Mouse (Mus musculus) hindbrain, postnatal 0 days (tissue): ENCODE data around the gene Nr1i3. TPM values are rescaled to one million over a fixed set of nuclear protein-coding genes. Genes with fewer than 3 reads are reported as not detected.

Experiments
- ATAC-seq: fragments of 200-750 bp; cut with Nextera tagmentation; 2 replicates; pipeline ENCODE4 v1.8.0; 2017; ENCODE audit warnings: mild to moderate bottlenecking, moderate TSS enrichment, moderate library complexity
- DNase-seq: peaks from one replicate; pipeline ENCODE4 v3.0.0-alpha.2; 2015; ENCODE audit warnings: low spot score
- H3K27ac ChIP-seq: fragments of 300-500 bp; sonication (generic); 2 replicates; pipeline ENCODE4 v1.5.1; 2014; ENCODE audit warnings: mild to moderate bottlenecking
- H3K27me3 ChIP-seq: fragments of 300-500 bp; sonication (generic); 2 replicates; pipeline ENCODE4 v1.6.1; 2014; ENCODE audit warnings: low read length, mixed read lengths; ENCODE audit not compliant: insufficient read depth
- H3K36me3 ChIP-seq: fragments of 300-500 bp; sonication (generic); 2 replicates; pipeline ENCODE4 v1.6.1; 2014; ENCODE audit warnings: low read length, mixed read lengths; ENCODE audit not compliant: insufficient read depth
- H3K4me1 ChIP-seq: fragments of 300-500 bp; sonication (generic); 2 replicates; pipeline ENCODE4 v1.6.1; 2014; ENCODE audit warnings: antibody characterized with exemption, low read length, mixed read lengths; ENCODE audit not compliant: insufficient read depth
- H3K4me2 ChIP-seq: fragments of 300-500 bp; sonication (generic); 2 replicates; pipeline ENCODE4 v1.6.1; 2014; ENCODE audit warnings: low read depth, mild to moderate bottlenecking, low read length, moderate library complexity, mixed read lengths
- H3K4me3 ChIP-seq: fragments of 300-500 bp; sonication (generic); 2 replicates; pipeline ENCODE4 v1.5.1; 2014; ENCODE audit warnings: low read length
- H3K9ac ChIP-seq: fragments of 300-500 bp; sonication (generic); replicated peaks from 2 replicates; pipeline ENCODE4 v1.6.1; 2014; ENCODE audit warnings: mild to moderate bottlenecking, low read length, moderate library complexity, mixed read lengths
- H3K9me3 ChIP-seq: fragments of 300-500 bp; sonication (generic); 2 replicates; pipeline ENCODE4 v1.6.1; 2016; ENCODE audit warnings: low read length, mixed read lengths
- CTCF ChIP-seq: IDR thresholded peaks from 2 replicates; pipeline ENCODE4 v1.5.1; 2016; ENCODE audit warnings: antibody characterized with exemption, control low read depth, low read depth
- WGBS: fragments of 180-500 bp; shearing (Covaris S2); extraction: QIAGEN DNeasy Blood & Tissue Kit; methylation state at CpG from one replicate; pipeline ENCODE4 v1.1.7; 2014; 5-methylcytosine and 5-hydroxymethylcytosine counted together
- polyA plus RNA-seq: library from polyadenylated mRNA; unstranded; fragments of >200 nt; fragmentation: Nextera tagmentation; extraction: Ambion mirVana; gene quantifications from 2 replicates; pipeline ENCODE4 v1.2.1, GENCODE M21; 2015
- total RNA-seq: library from RNA; depleted of rRNA; stranded (reverse); fragments of >200 nt; gene quantifications from 2 replicates; pipeline ENCODE4 v1.2.3, GENCODE M21; 2014

Nr1i3 gene
- total and polyA plus RNA-seq, 2 experiments from 2014 or later, result 0.40 TPM; not detected in 1

DNA sequence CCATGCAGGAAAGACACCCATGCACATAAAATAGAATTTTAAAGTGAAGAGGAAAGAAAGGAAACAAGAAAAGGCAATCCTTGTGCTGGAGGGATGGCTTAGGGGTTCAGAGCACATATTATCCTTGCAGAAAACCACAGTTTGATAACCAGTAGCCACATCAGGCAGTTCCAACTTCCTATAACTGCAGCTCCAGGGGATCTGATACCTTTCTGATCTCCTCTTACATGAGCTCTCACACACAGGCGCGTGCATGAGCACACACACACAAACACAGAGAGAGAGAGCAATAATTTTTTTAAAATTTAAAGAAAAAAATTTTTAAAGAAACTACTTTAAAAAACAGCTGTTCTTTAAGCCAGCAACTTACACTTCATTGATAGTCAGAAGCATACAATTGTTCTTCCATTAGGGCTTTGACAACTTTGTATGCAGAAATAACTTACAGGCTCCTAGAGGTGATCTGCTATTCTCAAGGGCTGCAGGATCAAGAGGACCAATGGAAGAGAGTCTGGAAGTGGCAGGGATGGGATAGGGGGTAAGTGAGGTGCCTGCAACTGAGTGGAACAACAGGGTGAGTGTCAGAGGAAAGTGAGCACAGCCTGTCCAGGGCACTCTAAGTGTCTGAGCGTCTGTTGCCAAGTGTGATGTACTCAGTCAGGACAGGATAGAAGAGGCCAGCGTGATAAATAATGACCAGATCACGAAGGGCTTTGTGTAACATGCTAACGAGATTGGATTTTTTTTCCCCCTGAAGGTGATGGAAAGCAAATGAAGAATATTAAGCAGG lies 7.9 kb upstream of the Nr1i3 start:
- DNase-seq (no peak), ATAC-seq (0 out of 2 replicates have a peak, but pooled peaks have one; percentile 27)
- Histone ChIP-seq H3K36me3 (no peaks in the 10 kb centered on the region), H3K9ac (no peak overlapping the region), H3K4me1 (no peaks in the 10 kb centered on the region), H3K4me2 (no peak overlapping the region), H3K27ac (no peak overlapping the region), H3K4me3 (no peak overlapping the region), H3K9me3 (no peaks in the 10 kb centered on the region), H3K27me3 (no peaks in the 10 kb centered on the region)
- 63% methylated on average over 6 of the region's 6 CpGs for WGBS
- TF ChIP-seq CTCF, result no peak

DNA sequence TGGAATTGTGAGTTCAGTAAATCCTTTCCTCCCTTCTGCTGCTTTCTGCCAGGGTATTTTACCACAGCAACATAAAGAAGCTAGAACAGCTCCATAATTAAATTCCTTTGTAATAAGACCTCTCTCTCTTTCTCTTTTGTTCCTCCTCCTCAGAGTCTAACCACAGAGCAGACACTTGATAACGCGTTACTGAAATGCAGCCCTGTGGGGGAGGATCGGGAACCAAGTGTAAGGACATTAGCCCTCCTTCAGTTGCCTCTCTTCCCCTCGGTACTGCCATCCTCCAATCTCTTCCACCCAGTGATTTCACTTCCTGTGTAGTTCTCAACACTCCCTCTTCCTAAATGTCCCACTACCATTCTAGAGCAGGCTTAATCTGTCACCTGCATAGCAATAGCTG lies 4.4 kb upstream of the Nr1i3 start:
- Histone ChIP-seq H3K9me3 (no peaks in the 10 kb centered on the region), H3K4me3 (no peak overlapping the region), H3K27me3 (no peaks in the 10 kb centered on the region), H3K4me2 (no peak overlapping the region), H3K27ac (no peak overlapping the region), H3K4me1 (no peaks in the 10 kb centered on the region), H3K36me3 (no peaks in the 10 kb centered on the region), H3K9ac (no peak overlapping the region)
- no peak for DNase-seq
- ATAC-seq, result no peak
- 18% methylated on average over 4 of the region's 4 CpGs for WGBS
- no peak for TF ChIP-seq CTCF

DNA sequence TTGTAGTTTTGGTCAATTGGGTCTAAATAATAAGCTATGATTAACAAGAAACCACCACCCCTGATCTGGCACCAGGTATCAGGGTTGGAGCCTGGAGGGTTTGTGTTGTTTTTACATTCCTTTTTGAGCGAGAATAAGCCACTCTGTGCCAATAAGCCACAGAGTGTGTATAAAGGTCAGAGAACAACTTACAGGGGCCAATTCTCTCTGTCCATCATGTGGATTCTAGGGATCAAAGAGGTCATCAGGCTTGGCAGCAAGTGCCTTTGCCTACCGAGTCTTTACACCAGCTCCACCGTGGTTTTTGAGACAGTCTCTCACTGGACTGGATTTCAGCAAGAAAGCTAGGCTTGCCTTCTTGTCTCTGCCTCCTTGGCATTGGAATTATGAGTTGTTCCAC lies 916 bp upstream of the Nr1i3 start:
- TF ChIP-seq CTCF, result no peak
- H3K27me3 ChIP-seq, result no peaks in the 10 kb centered on the region
- no peaks in the 10 kb centered on the region for H3K4me1 ChIP-seq
- no peak overlapping the region for H3K27ac ChIP-seq
- DNase-seq (no peak), ATAC-seq (no peak)
- H3K36me3 ChIP-seq, result 0 out of 2 replicates have a peak, but pooled peaks cover 4% of the 10 kb centered on the region
- H3K9me3 ChIP-seq, result no peaks in the 10 kb centered on the region
- H3K4me2 ChIP-seq, result no peak overlapping the region
- no peak overlapping the region for H3K9ac ChIP-seq
- no peak overlapping the region for H3K4me3 ChIP-seq
- WGBS, result 49% methylated on average over 3 of the region's 3 CpGs

DNA sequence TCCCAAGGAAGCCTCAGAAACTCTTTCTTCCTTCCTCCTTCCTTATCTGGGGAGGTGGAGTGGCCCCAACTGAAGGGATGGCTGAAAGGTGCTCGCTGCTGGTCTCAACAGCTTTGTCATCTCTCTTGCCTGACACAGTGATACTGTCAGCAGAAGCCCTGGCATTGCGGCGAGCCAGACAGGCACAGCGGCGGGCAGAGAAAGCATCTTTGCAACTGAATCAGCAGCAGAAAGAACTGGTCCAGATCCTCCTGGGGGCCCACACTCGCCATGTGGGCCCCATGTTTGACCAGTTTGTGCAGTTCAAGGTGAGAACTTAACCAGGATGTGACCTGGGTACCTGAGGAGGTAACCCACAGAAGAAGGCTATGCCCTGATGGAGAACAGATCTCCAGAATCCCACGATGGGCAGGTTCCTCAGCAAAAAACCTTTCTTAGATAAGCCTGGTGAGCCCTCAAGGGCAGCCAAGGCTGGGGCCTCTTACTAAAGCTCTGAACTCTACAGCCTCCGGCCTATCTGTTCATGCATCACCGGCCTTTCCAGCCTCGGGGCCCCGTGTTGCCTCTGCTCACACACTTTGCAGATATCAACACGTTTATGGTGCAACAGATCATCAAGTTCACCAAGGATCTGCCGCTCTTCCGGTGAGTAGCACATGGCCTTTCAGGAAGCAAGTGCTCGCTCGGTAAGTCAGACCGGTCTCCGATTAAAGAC lies 2.6 kb downstream of the Nr1i3 start:
- H3K27ac ChIP-seq, result no peak overlapping the region
- TF ChIP-seq CTCF, result no peak

DNA sequence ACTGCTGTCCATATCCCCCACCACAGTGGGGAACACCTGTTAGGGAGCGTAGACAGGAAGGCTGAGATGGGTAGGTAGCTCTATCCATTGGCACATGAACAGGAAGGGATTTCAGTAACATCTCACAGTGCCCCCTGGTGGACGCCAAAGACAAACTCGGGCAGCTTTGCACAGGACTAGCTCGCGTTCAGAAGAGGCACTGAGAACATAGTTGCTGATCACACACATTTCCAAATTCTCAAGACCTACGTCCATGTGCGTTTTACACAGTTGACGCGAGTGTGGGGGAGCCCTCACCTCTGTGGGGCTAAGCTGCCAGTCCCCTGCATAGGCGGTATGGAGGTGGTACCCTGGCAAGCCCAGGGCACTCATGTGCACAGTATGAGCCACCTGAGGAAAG lies 7.1 kb downstream of the Nr1i3 start:
- peak; percentile 21; the same call in 1 of the 2 replicates for ATAC-seq
- TF ChIP-seq CTCF, result peak; percentile 94
- Histone ChIP-seq H3K27me3 (no peaks in the 10 kb centered on the region), H3K4me3 (peak overlapping the region; percentile 51), H3K27ac (0 out of 2 replicates have a peak overlapping the region, but pooled peaks have one; percentile 12), H3K4me2 (peak overlapping the region; percentile 67), H3K4me1 (peaks cover 7% of the 10 kb centered on the region; the same call in 1 of the 2 replicates), H3K9ac (peak overlapping the region; percentile 54; the same call in 1 of the 2 replicates), H3K36me3 (peaks cover 18% of the 10 kb centered on the region; the same call in 1 of the 2 replicates), H3K9me3 (no peaks in the 10 kb centered on the region)
- peak; percentile 93 for DNase-seq
- WGBS, result 6% methylated on average over 10 of the region's 10 CpGs

More for the DNA sequence above, 2.6 kb downstream of the Nr1i3 start:
- Histone ChIP-seq H3K4me2 (no peak overlapping the region), H3K27me3 (no peaks in the 10 kb centered on the region), H3K9ac (no peak overlapping the region), H3K4me3 (no peak overlapping the region), H3K36me3 (peaks cover 18% of the 10 kb centered on the region; the same call in 1 of the 2 replicates), H3K4me1 (peaks cover 5% of the 10 kb centered on the region; the same call in 1 of the 2 replicates), H3K9me3 (no peaks in the 10 kb centered on the region)
- ATAC-seq (no peak), DNase-seq (no peak)
- WGBS, result 91% methylated on average over 18 of the region's 18 CpGs

DNA sequence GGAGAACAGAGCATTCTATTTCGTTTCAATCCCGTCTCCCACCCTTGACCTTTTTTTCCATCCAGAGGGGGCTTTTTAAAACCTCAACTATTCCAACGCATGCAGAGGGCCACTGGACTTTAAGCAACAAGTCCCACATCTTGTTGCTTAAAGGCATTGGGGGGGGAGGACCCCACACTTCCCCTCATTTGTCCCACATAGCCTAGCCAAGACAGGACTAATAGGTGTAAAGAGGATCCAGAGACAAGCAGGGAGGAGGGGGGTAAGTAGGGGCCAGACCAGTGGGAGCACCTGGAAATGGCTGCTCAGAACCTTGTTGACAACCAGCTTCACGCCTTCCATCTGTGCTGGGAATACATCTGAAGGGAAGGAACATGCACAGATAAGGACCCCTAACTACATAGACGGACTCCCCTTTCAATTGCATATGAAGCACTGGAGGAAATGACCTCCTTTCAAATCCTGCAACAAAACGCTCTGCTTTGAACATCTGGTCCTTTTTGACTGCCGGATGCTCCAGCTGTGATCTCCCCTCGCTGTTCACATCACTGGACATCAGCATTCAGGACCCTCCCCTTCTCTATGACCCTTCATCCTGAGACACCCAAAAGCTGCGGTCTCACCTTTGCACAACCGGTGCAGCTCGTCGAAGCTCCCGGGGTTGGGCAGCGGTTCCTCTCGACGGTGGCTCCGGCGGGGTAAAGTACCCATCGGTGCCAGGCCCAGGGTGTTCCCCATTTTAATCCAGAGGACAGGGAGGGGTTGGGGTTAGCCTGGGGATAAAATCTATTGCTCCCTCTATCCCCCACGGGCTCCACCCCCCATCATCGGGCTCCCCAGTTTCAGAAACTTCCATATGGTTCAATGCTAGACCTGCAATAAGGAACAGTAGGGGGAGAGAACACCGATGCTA lies 7.8 kb downstream of the Nr1i3 start:
- no peak for ATAC-seq
- Histone ChIP-seq H3K27ac (peak overlapping the region; percentile 32; the same call in 1 of the 2 replicates), H3K4me2 (peak overlapping the region; percentile 67), H3K4me3 (peak overlapping the region; percentile 51), H3K9me3 (no peaks in the 10 kb centered on the region), H3K27me3 (no peaks in the 10 kb centered on the region), H3K36me3 (peaks cover 18% of the 10 kb centered on the region; the same call in 1 of the 2 replicates), H3K4me1 (peaks cover 7% of the 10 kb centered on the region; the same call in 1 of the 2 replicates), H3K9ac (peak overlapping the region; percentile 54)
- no peak for TF ChIP-seq CTCF
- peak; percentile 17 for DNase-seq
- 6% methylated on average over 22 of the region's 22 CpGs for WGBS
